ENCODE assay signal across 10 mouse cellular contexts in genomic region chr7:81932521-81933045, GRCm38 (mm10). TPM values are rescaled to one million over a fixed set of nuclear protein-coding genes. Genes with fewer than 3 reads are reported as not detected.
DNase-seq lines count a peak whose midpoint lies in the region; ATAC-seq lines count a peak whose summit lies in the region.
"Had no signal": no experiment of that assay in that cellular context is flagged by ENCODE, and none has a peak within 500 bp of the region (broad histone marks: within the 10 kb centered on the region; RNA-seq: fewer than 3 reads in every experiment).

No protein-coding gene starts in this region.

- no peak for ATAC-seq in embryonic facial prominence, embryonic 11.5 days (replicated peaks; ENCODE audit: insufficient number of reproducible peaks, low FRiP score, low TSS enrichment, low read depth)
- ATAC-seq in hindbrain, embryonic 16.5 days, result no peak
- no peak for ATAC-seq in midbrain, embryonic 15.5 days (replicated peaks)

- no peak overlapping the region for H3K27ac ChIP-seq in embryonic facial prominence, embryonic 11.5 days (replicated peaks; ENCODE audit: low read depth, low read length)
- H3K27ac ChIP-seq in hindbrain, embryonic 16.5 days (ENCODE audit: low read depth, low read length), result no peak overlapping the region
- no peak overlapping the region for H3K27ac ChIP-seq in midbrain, embryonic 15.5 days

- peak overlapping the region; percentile 80 for H3K4me3 ChIP-seq in embryonic facial prominence, embryonic 11.5 days (ENCODE audit: low read depth, low read length)
- peak overlapping the region; percentile 69 for H3K4me3 ChIP-seq in hindbrain, embryonic 16.5 days (ENCODE audit: low read length)
- H3K4me3 ChIP-seq in midbrain, embryonic 15.5 days, result peak overlapping the region; percentile 98
- H3K4me3 ChIP-seq: erythroblast, embryonic 14.5 days; myocyte had no signal

- peak overlapping the region; percentile 99; the same call in 1 of the 2 replicates for H3K9ac ChIP-seq in embryonic facial prominence, embryonic 11.5 days (replicated peaks; ENCODE audit: low read length)
- peak overlapping the region; percentile 94 for H3K9ac ChIP-seq in hindbrain, embryonic 16.5 days (ENCODE audit: low read depth, low read length)
- H3K9ac ChIP-seq in midbrain, embryonic 15.5 days, result peak overlapping the region; percentile 99

- no peaks in the 10 kb centered on the region; the same call in 1 of the 2 replicates for H3K27me3 ChIP-seq in embryonic facial prominence, embryonic 11.5 days (ENCODE audit: control insufficient read depth, insufficient read depth, low read length)
- no peaks in the 10 kb centered on the region for H3K27me3 ChIP-seq in hindbrain, embryonic 16.5 days (replicated peaks; ENCODE audit: control insufficient read depth, insufficient read depth, low read length)
- no peaks in the 10 kb centered on the region for H3K27me3 ChIP-seq in midbrain, embryonic 15.5 days (replicated peaks)

- peak overlapping the region; percentile 76 for H3K4me2 ChIP-seq in embryonic facial prominence, embryonic 11.5 days (ENCODE audit: low read depth, low read length)
- H3K4me2 ChIP-seq in hindbrain, embryonic 16.5 days (ENCODE audit: low read length), result peak overlapping the region; percentile 78
- peak overlapping the region; percentile 75 for H3K4me2 ChIP-seq in midbrain, embryonic 15.5 days

- 0 out of 2 replicates have a peak, but pooled peaks cover 2% of the 10 kb centered on the region for H3K4me1 ChIP-seq in embryonic facial prominence, embryonic 11.5 days (ENCODE audit: control insufficient read depth, insufficient read depth, low read length)
- peaks cover 17% of the 10 kb centered on the region for H3K4me1 ChIP-seq in hindbrain, embryonic 16.5 days (ENCODE audit: control insufficient read depth, insufficient read depth, low read depth, low read length)
- peaks cover 49% of the 10 kb centered on the region for H3K4me1 ChIP-seq in midbrain, embryonic 15.5 days

- WGBS in embryonic facial prominence, embryonic 11.5 days, result 26% methylated on average over 5 of the region's 5 CpGs
- 21% methylated on average over 5 of the region's 5 CpGs for whole genome bisulfite sequencing in hindbrain, embryonic 16.5 days
- 21% methylated on average over 5 of the region's 5 CpGs for WGBS in midbrain, embryonic 15.5 days

- DNase-seq in kidney, adult 9 months, result peak; percentile 10
- DNase-seq in kidney, adult 11 months, result no peak
- DNase-seq in embryonic facial prominence, embryonic 11.5 days (ENCODE audit: low spot score), result no peak
- DNase-seq in right cerebral cortex, postnatal 4 days, result no peak
- DNase-seq in urinary bladder, postnatal 10 days (ENCODE audit: low spot score), result no peak
- no peak for DNase-seq in frontal cortex, postnatal 10 days (ENCODE audit: low spot score in 2 of 2)

- no peaks in the 10 kb centered on the region for H3K36me3 ChIP-seq in embryonic facial prominence, embryonic 11.5 days (replicated peaks; ENCODE audit: control insufficient read depth, insufficient read depth, low read depth, low read length)
- no peaks in the 10 kb centered on the region for H3K36me3 ChIP-seq in hindbrain, embryonic 16.5 days (ENCODE audit: control insufficient read depth, insufficient read depth, low read length)
- H3K36me3 ChIP-seq in midbrain, embryonic 15.5 days (replicated peaks), result no peaks in the 10 kb centered on the region

- no peaks in the 10 kb centered on the region for H3K9me3 ChIP-seq in embryonic facial prominence, embryonic 11.5 days (replicated peaks; ENCODE audit: control insufficient read depth, low read length)
- H3K9me3 ChIP-seq in hindbrain, embryonic 16.5 days (ENCODE audit: control insufficient read depth, low read length), result no peaks in the 10 kb centered on the region
- no peaks in the 10 kb centered on the region for H3K9me3 ChIP-seq in midbrain, embryonic 15.5 days

RNA-seq across cellular contexts. Expression of gene Hdgfl3, which starts 1.7 kb away (rescaled TPM):
- polyA plus RNA-seq in embryonic facial prominence, embryonic 11.5 days (2014; fragmentation: Nextera tagmentation; extraction: Ambion mirVana), result 33.9 and 35.6 TPM in 2 replicates
- 47.6 and 49.5 TPM in 2 replicates for polyA plus RNA-seq in hindbrain, embryonic 16.5 days (2015; fragmentation: Nextera tagmentation; extraction: Ambion mirVana)
- polyA plus RNA-seq in midbrain, embryonic 15.5 days (2015; fragmentation: Nextera tagmentation; extraction: Ambion mirVana), result 67.0 and 71.7 TPM in 2 replicates
- polyA plus RNA-seq: erythroblast, embryonic 14.5 days had no signal

RNA-seq across cellular contexts. Expression of gene Bnc1, which starts 59.5 kb away (rescaled TPM):
- 4.3 and 7.0 TPM in 2 replicates for polyA plus RNA-seq in embryonic facial prominence, embryonic 11.5 days (2014; fragmentation: Nextera tagmentation; extraction: Ambion mirVana)
- 0.20 and 0.41 TPM in 2 replicates for polyA plus RNA-seq in hindbrain, embryonic 16.5 days (2015; fragmentation: Nextera tagmentation; extraction: Ambion mirVana)
- 0.08 and 0.20 TPM in 2 replicates for polyA plus RNA-seq in midbrain, embryonic 15.5 days (2015; fragmentation: Nextera tagmentation; extraction: Ambion mirVana)
- polyA plus RNA-seq: erythroblast, embryonic 14.5 days had no signal
